Mouse (Mus musculus) heart, embryonic 11.5 days (tissue): Measurements from ENCODE around the gene Aurkc. TPM values are rescaled to one million over a fixed set of nuclear protein-coding genes. Genes with fewer than 3 reads are reported as not detected.
"Not testable (repeated sequence)": the region's sequence is repeated elsewhere in the genome, so short reads cannot be mapped to it uniquely, and the experiment has no call there.

Experiments
- ATAC-seq: fragments of 200-750 bp; cut with Nextera tagmentation; replicated peaks from 2 replicates; pipeline ENCODE4 v1.8.0; 2017; ENCODE audit warnings: moderate library complexity; ENCODE audit not compliant: insufficient number of reproducible peaks, low FRiP score, low TSS enrichment
- H3K27ac ChIP-seq: fragments of 300-500 bp; sonication (generic); 2 replicates; pipeline ENCODE4 v1.5.1; 2014; ENCODE audit warnings: mild to moderate bottlenecking, low read depth, low read length
- H3K27me3 ChIP-seq: fragments of 300-500 bp; sonication (generic); 2 replicates; pipeline ENCODE4 v1.6.1; 2014; ENCODE audit warnings: mild to moderate bottlenecking, low read length, mixed read lengths; ENCODE audit not compliant: control insufficient read depth, insufficient read depth
- H3K36me3 ChIP-seq: fragments of 300-500 bp; sonication (generic); 2 replicates; pipeline ENCODE4 v1.6.1; 2014; ENCODE audit warnings: mild to moderate bottlenecking, low read length, moderate library complexity, mixed read lengths; ENCODE audit not compliant: control insufficient read depth, insufficient read depth
- H3K4me1 ChIP-seq: fragments of 300-500 bp; sonication (generic); 2 replicates; pipeline ENCODE4 v1.6.1; 2014; ENCODE audit warnings: low read length; ENCODE audit not compliant: control insufficient read depth, insufficient read depth
- H3K4me2 ChIP-seq: fragments of 300-500 bp; sonication (generic); 2 replicates; pipeline ENCODE4 v1.6.1; 2014; ENCODE audit warnings: mild to moderate bottlenecking, moderate library complexity
- H3K4me3 ChIP-seq: fragments of 300-500 bp; sonication (generic); 2 replicates; pipeline ENCODE4 v1.5.1; 2014; ENCODE audit warnings: low read depth, low read length
- H3K9ac ChIP-seq: fragments of 300-500 bp; sonication (generic); 2 replicates; pipeline ENCODE4 v1.6.1; 2014; ENCODE audit warnings: mild to moderate bottlenecking, low read depth, low read length, moderate library complexity
- H3K9me3 ChIP-seq: fragments of 300-500 bp; sonication (generic); replicated peaks from 2 replicates; pipeline ENCODE4 v1.6.1; 2016; ENCODE audit warnings: low read length; ENCODE audit not compliant: control insufficient read depth
- WGBS: fragments of 180-500 bp; shearing (Covaris S2); extraction: QIAGEN DNeasy Blood & Tissue Kit; methylation state at CpG from one replicate; pipeline ENCODE4 v1.1.7; 2014; ENCODE audit not compliant: insufficient replicate concordance; 5-methylcytosine and 5-hydroxymethylcytosine counted together
- polyA plus RNA-seq: library from polyadenylated mRNA; unstranded; fragments of >200 nt; fragmentation: Nextera tagmentation; extraction: Ambion mirVana; gene quantifications from 2 replicates; pipeline ENCODE4 v1.2.1, GENCODE M21; 2014

Gene Aurkc
- polyA plus RNA-seq, result not detected in 2 replicates

DNA sequence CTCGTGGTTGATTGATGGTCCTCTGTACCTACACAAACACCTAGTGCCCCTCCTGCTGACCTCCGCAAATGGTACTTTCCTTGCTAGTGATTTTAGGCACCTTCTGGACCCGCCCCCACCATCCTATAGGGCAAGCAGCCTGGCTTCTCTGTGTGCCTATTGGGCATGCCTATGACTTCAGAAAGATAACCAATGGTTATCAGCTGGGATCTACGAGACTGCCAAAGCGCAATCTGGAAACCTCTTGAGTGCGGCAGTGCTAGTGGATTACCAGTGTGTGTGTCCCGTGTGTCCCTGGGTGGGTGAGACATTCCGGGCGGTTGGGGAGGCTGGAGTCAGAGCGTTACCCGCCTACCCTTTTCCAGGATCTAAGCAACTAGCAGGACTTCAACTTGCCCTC lies at the start of gene Aurkc:
TSS of gene Aurkc (plus strand) at position 50 of the 400 bp plus-strand sequence.
- H3K27me3 ChIP-seq, H3K4me3 ChIP-seq, ATAC-seq, H3K9ac ChIP-seq, H3K4me2 ChIP-seq, H3K9me3 ChIP-seq, H3K27ac ChIP-seq, H3K4me1 ChIP-seq, H3K36me3 ChIP-seq: not testable (repeated sequence)
- WGBS, result 69% methylated on average over 11 of the region's 11 CpGs

GRCm38 (mm10) chr7:6948061-6948460 lies 47.0 kb upstream of the Aurkc start:
- WGBS, result 86% methylated on average over 18 of the region's 20 CpGs
- H3K4me3 ChIP-seq, H3K9me3 ChIP-seq, H3K9ac ChIP-seq, H3K4me2 ChIP-seq, H3K36me3 ChIP-seq, H3K27ac ChIP-seq, H3K27me3 ChIP-seq, ATAC-seq, H3K4me1 ChIP-seq: not testable (repeated sequence)

DNA sequence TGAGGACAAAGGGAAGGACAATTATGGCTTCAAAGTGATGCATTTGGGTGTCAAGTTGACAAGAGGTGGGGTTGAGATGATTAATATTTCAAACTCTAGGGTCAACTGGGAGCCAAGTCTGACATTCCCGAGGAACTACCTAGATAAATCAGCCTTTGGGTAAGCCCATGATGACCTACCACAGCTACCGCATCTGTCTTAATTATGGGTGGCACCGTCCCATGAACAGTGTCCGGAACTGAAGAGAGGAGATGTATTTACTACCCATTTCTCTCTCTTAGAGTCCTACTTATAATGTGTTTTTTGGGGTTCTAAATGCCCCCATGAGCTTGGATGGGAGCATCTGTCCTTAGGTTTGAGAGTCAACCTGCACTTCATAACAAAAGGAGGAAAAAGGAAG lies 38.5 kb upstream of the Aurkc start:
- 80% methylated on average over 4 of the region's 4 CpGs for WGBS
- 0 out of 2 replicates have a peak, but pooled peaks cover 2% of the 10 kb centered on the region for H3K9me3 ChIP-seq
- H3K36me3 ChIP-seq, result no peaks in the 10 kb centered on the region
- ATAC-seq, result no peak
- H3K27ac ChIP-seq, result no peak overlapping the region
- H3K27me3 ChIP-seq, result no peaks in the 10 kb centered on the region
- H3K4me2 ChIP-seq, result no peak overlapping the region
- no peak overlapping the region for H3K9ac ChIP-seq
- no peak overlapping the region for H3K4me3 ChIP-seq
- no peaks in the 10 kb centered on the region for H3K4me1 ChIP-seq

DNA sequence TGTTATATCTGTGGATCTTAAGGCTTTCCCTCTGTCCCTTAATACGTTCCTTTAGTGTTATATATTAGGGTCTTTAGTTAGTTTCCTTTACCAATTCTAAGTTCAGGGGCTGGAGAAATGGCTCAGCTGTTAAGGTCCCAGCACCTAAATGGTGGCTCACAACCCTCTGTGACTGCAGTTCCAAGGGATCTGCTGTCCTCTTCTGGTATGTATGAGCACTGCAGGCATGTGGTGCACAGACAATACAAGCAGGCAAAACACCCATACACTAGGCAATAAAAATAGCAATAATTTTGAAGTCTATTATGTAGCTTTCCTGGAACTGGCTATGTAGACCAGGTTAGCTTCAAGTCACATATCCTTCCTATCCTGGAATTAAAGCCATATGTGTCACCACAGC lies 36.5 kb upstream of the Aurkc start:
- H3K9me3 ChIP-seq, result 0 out of 2 replicates have a peak, but pooled peaks cover 2% of the 10 kb centered on the region
- no peaks in the 10 kb centered on the region for H3K36me3 ChIP-seq
- 85% methylated on average over 1 of the region's 1 CpGs for WGBS
- H3K27ac ChIP-seq, result no peak overlapping the region
- H3K4me2 ChIP-seq, result no peak overlapping the region
- no peak overlapping the region for H3K4me3 ChIP-seq
- no peaks in the 10 kb centered on the region for H3K27me3 ChIP-seq
- no peaks in the 10 kb centered on the region for H3K4me1 ChIP-seq
- ATAC-seq, result no peak
- no peak overlapping the region for H3K9ac ChIP-seq

GRCm38 (mm10) chr7:6973566-6973965 lies 21.5 kb upstream of the Aurkc start:
- H3K4me1 ChIP-seq, result no peaks in the 10 kb centered on the region
- no peak overlapping the region for H3K27ac ChIP-seq
- no peak overlapping the region for H3K9ac ChIP-seq
- no peak overlapping the region for H3K4me2 ChIP-seq
- no peak overlapping the region for H3K4me3 ChIP-seq
- H3K9me3 ChIP-seq, result no peaks in the 10 kb centered on the region; the same call in 1 of the 2 replicates
- ATAC-seq, result no peak
- H3K36me3 ChIP-seq, result no peaks in the 10 kb centered on the region
- 74% methylated on average over 1 of the region's 1 CpGs for WGBS
- H3K27me3 ChIP-seq, result no peaks in the 10 kb centered on the region

DNA sequence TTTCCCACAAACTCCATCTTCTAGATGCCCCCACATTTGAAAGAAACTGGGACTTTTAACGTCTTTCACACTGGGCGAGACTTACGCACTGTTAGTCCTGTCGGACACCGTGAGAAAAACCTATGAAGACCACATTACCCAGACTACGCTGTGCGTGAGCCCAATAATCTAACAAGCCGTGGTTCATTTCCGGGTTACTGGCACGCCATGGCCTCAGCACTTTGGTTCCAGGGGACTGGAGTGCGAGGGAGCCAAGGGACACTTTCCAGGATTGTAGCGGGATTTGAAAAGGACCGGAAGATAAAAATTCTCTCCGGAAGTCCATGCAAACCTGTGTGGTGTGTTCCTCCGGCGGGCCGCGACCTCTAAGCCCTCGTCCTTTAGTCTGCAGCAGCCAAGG lies 18.2 kb upstream of the Aurkc start:
- ATAC-seq, result no peak
- Histone ChIP-seq H3K4me3 (no peak overlapping the region), H3K27ac (no peak overlapping the region)

GRCm38 (mm10) chr7:6998914-6999313 lies 3.8 kb downstream of the Aurkc start:
- H3K36me3 ChIP-seq, ATAC-seq, H3K27ac ChIP-seq, H3K4me1 ChIP-seq, H3K27me3 ChIP-seq, H3K4me2 ChIP-seq, H3K9me3 ChIP-seq, H3K4me3 ChIP-seq, H3K9ac ChIP-seq: not testable (repeated sequence)
- WGBS, result 59% methylated on average over 3 of the region's 3 CpGs

More for the DNA sequence above, 18.2 kb upstream of the Aurkc start:
- WGBS, result 86% methylated on average over 19 of the region's 19 CpGs
- Histone ChIP-seq H3K9ac (no peak overlapping the region), H3K4me1 (no peaks in the 10 kb centered on the region), H3K4me2 (no peak overlapping the region), H3K9me3 (no peaks in the 10 kb centered on the region; the same call in 1 of the 2 replicates), H3K36me3 (no peaks in the 10 kb centered on the region), H3K27me3 (no peaks in the 10 kb centered on the region)

- not testable (repeated sequence) for H3K4me1 ChIP-seq, H3K4me2 ChIP-seq, H3K9ac ChIP-seq, H3K27me3 ChIP-seq, H3K27ac ChIP-seq, H3K4me3 ChIP-seq, H3K9me3 ChIP-seq, ATAC-seq, H3K36me3 ChIP-seq
- 68% methylated on average over 5 of the region's 5 CpGs for WGBS
These were observed 10.3 kb downstream of the Aurkc start for GRCm38 (mm10) chr7:7005441-7005840.

DNA sequence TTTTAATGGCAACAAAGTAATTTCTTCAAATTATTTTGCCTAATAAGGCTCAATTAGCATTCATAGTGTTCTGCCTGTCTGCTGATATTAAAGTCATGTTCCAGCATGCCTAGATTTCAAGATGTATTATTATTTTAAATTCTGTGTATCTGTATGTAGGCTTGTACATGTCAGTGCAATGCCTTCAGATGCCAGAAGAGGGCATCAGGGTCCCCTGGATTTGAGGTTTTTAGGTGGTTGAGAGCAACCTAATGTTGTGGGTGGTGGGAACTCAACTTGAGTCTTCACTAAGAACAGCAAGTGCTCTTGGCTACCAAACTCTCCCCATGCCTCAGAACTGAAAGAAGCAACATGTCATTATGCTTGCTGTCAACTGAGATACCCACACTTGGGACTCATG lies 32.3 kb downstream of the Aurkc start:
- Histone ChIP-seq H3K36me3 (no peaks in the 10 kb centered on the region), H3K4me2 (no peak overlapping the region), H3K9me3 (peaks cover 5% of the 10 kb centered on the region; the same call in 1 of the 2 replicates), H3K9ac (no peak overlapping the region), H3K4me3 (no peak overlapping the region), H3K27ac (no peak overlapping the region), H3K27me3 (no peaks in the 10 kb centered on the region), H3K4me1 (no peaks in the 10 kb centered on the region)
- ATAC-seq, result no peak
